Mouse (Mus musculus): ENCODE data around the gene Hspb11. TPM values are rescaled to one million over a fixed set of nuclear protein-coding genes. Genes with fewer than 3 reads are reported as not detected.

Hspb11 gene
- polyA plus RNA-seq, 1 experiment: 27.9 TPM

GRCm38 (mm10) chr4:107285446-107286200, 32.2 kb downstream of the Hspb11 start:
- H3K79me2 ChIP-seq (ENCODE audit: control insufficient read depth, insufficient read depth): no peaks in the 10 kb centered on the region
- no peaks in the 10 kb centered on the region for H3K36me3 ChIP-seq (ENCODE audit: control insufficient read depth, insufficient read depth)
- peak overlapping the region; percentile 14 for H3K4me2 ChIP-seq (ENCODE audit: low read depth)
- H3K27me3 ChIP-seq (ENCODE audit: control insufficient read depth, insufficient read depth, insufficient read length): no peaks in the 10 kb centered on the region
- TF ChIP-seq E2F4 (IDR thresholded peaks at IDR 0.05; ENCODE audit: insufficient read depth) (no peak), MAX (IDR thresholded peaks at IDR 0.05; ENCODE audit: low read depth) (no peak), CEBPB (IDR thresholded peaks at IDR 0.05; ENCODE audit: insufficient read depth, poor library complexity, severe bottlenecking) (no peak), TCF12 (IDR thresholded peaks at IDR 0.05; ENCODE audit: insufficient read depth, poor library complexity, severe bottlenecking) (no peak), POLR2A (IDR thresholded peaks at IDR 0.05; ENCODE audit: insufficient read length, low read depth) (no peak), REST (IDR thresholded peaks at IDR 0.05; ENCODE audit: insufficient read depth, insufficient read length) (no peak), USF1 (IDR thresholded peaks at IDR 0.05; ENCODE audit: low read depth) (no peak), SRF (IDR thresholded peaks at IDR 0.05; ENCODE audit: control insufficient read depth, insufficient read length, low read depth) (no peak), MYOG (IDR thresholded peaks at IDR 0.05; ENCODE audit: control insufficient read depth in 1 of 3, insufficient read depth in 1 of 3, insufficient read length in 2 of 3, low read depth in 2 of 3) (no peak), POLR2AphosphoS2 (IDR thresholded peaks at IDR 0.05; ENCODE audit: insufficient read length, low read depth) (no peak), MYOD1 (IDR thresholded peaks at IDR 0.05; ENCODE audit: control insufficient read depth in 1 of 3, insufficient read length in 2 of 3, low read depth in 2 of 3) (no peak), TCF3 (IDR thresholded peaks at IDR 0.05; ENCODE audit: insufficient read length, low read depth) (no peak)
- H3ac ChIP-seq (ENCODE audit: control insufficient read depth, insufficient read length): no peak overlapping the region
- no peak overlapping the region for H3K4me3 ChIP-seq

- Histone ChIP-seq H3K27me3 (ENCODE audit: control insufficient read depth, insufficient read depth, insufficient read length) (no peaks in the 10 kb centered on the region), H3K36me3 (ENCODE audit: control insufficient read depth, insufficient read depth) (no peaks in the 10 kb centered on the region), H3ac (ENCODE audit: control insufficient read depth, insufficient read length) (no peak overlapping the region), H3K79me2 (ENCODE audit: control insufficient read depth, insufficient read depth) (no peaks in the 10 kb centered on the region), H3K4me2 (ENCODE audit: low read depth) (no peak overlapping the region), H3K4me3 (no peak overlapping the region)
- TF ChIP-seq POLR2AphosphoS2 (IDR thresholded peaks at IDR 0.05; ENCODE audit: insufficient read length, low read depth): no peak
- TF ChIP-seq POLR2A (IDR thresholded peaks at IDR 0.05; ENCODE audit: insufficient read length, low read depth): no peak
- TF ChIP-seq MYOG (IDR thresholded peaks at IDR 0.05; ENCODE audit: control insufficient read depth in 1 of 3, insufficient read depth in 1 of 3, insufficient read length in 2 of 3, low read depth in 2 of 3): no peak
- no peak for TF ChIP-seq TCF3 (IDR thresholded peaks at IDR 0.05; ENCODE audit: insufficient read length, low read depth)
- no peak for TF ChIP-seq MYOD1 (IDR thresholded peaks at IDR 0.05; ENCODE audit: control insufficient read depth in 1 of 3, insufficient read length in 2 of 3, low read depth in 2 of 3)
- no peak for TF ChIP-seq REST (IDR thresholded peaks at IDR 0.05; ENCODE audit: insufficient read depth, insufficient read length)
- TF ChIP-seq SRF (IDR thresholded peaks at IDR 0.05; ENCODE audit: control insufficient read depth, insufficient read length, low read depth): no peak
- TF ChIP-seq E2F4 (IDR thresholded peaks at IDR 0.05; ENCODE audit: insufficient read depth): no peak
- no peak for TF ChIP-seq MAX (IDR thresholded peaks at IDR 0.05; ENCODE audit: low read depth)
- TF ChIP-seq CEBPB (IDR thresholded peaks at IDR 0.05; ENCODE audit: insufficient read depth, poor library complexity, severe bottlenecking): no peak
- TF ChIP-seq USF1 (IDR thresholded peaks at IDR 0.05; ENCODE audit: low read depth): no peak
- TF ChIP-seq TCF12 (IDR thresholded peaks at IDR 0.05; ENCODE audit: insufficient read depth, poor library complexity, severe bottlenecking): no peak
These were observed 33.0 kb downstream of the Hspb11 start for GRCm38 (mm10) chr4:107286386-107286785.

GRCm38 (mm10) chr4:107287517-107287916, 34.1 kb downstream of the Hspb11 start:
- no peaks in the 10 kb centered on the region for H3K36me3 ChIP-seq (ENCODE audit: control insufficient read depth, insufficient read depth)
- H3K4me2 ChIP-seq (ENCODE audit: low read depth): no peak overlapping the region
- no peaks in the 10 kb centered on the region for H3K79me2 ChIP-seq (ENCODE audit: control insufficient read depth, insufficient read depth)
- H3K4me3 ChIP-seq: no peak overlapping the region
- H3ac ChIP-seq (ENCODE audit: control insufficient read depth, insufficient read length): no peak overlapping the region
- TF ChIP-seq MYOD1 (IDR thresholded peaks at IDR 0.05; ENCODE audit: control insufficient read depth in 1 of 3, insufficient read length in 2 of 3, low read depth in 2 of 3): no peak
- no peak for TF ChIP-seq SRF (IDR thresholded peaks at IDR 0.05; ENCODE audit: control insufficient read depth, insufficient read length, low read depth)
- no peak for TF ChIP-seq TCF3 (IDR thresholded peaks at IDR 0.05; ENCODE audit: insufficient read length, low read depth)
- TF ChIP-seq MAX (IDR thresholded peaks at IDR 0.05; ENCODE audit: low read depth): no peak
- no peak for TF ChIP-seq CEBPB (IDR thresholded peaks at IDR 0.05; ENCODE audit: insufficient read depth, poor library complexity, severe bottlenecking)
- no peak for TF ChIP-seq POLR2AphosphoS2 (IDR thresholded peaks at IDR 0.05; ENCODE audit: insufficient read length, low read depth)
- no peak for TF ChIP-seq USF1 (IDR thresholded peaks at IDR 0.05; ENCODE audit: low read depth)
- TF ChIP-seq POLR2A (IDR thresholded peaks at IDR 0.05; ENCODE audit: insufficient read length, low read depth): no peak
- no peak for TF ChIP-seq TCF12 (IDR thresholded peaks at IDR 0.05; ENCODE audit: insufficient read depth, poor library complexity, severe bottlenecking)
- TF ChIP-seq MYOG (IDR thresholded peaks at IDR 0.05; ENCODE audit: control insufficient read depth in 1 of 3, insufficient read depth in 1 of 3, insufficient read length in 2 of 3, low read depth in 2 of 3): no peak
- TF ChIP-seq REST (IDR thresholded peaks at IDR 0.05; ENCODE audit: insufficient read depth, insufficient read length): no peak
- no peak for TF ChIP-seq E2F4 (IDR thresholded peaks at IDR 0.05; ENCODE audit: insufficient read depth)
- H3K27me3 ChIP-seq (ENCODE audit: control insufficient read depth, insufficient read depth, insufficient read length): no peaks in the 10 kb centered on the region

- Histone ChIP-seq H3K4me2 (ENCODE audit: low read depth) (no peak overlapping the region), H3K36me3 (ENCODE audit: control insufficient read depth, insufficient read depth) (no peaks in the 10 kb centered on the region), H3K27me3 (ENCODE audit: control insufficient read depth, insufficient read depth, insufficient read length) (peaks cover 24% of the 10 kb centered on the region), H3K79me2 (ENCODE audit: control insufficient read depth, insufficient read depth) (no peaks in the 10 kb centered on the region), H3ac (ENCODE audit: control insufficient read depth, insufficient read length) (no peak overlapping the region), H3K4me3 (no peak overlapping the region)
- TF ChIP-seq E2F4 (IDR thresholded peaks at IDR 0.05; ENCODE audit: insufficient read depth): no peak
- TF ChIP-seq SRF (IDR thresholded peaks at IDR 0.05; ENCODE audit: control insufficient read depth, insufficient read length, low read depth): no peak
- no peak for TF ChIP-seq MYOG (IDR thresholded peaks at IDR 0.05; ENCODE audit: control insufficient read depth in 1 of 3, insufficient read depth in 1 of 3, insufficient read length in 2 of 3, low read depth in 2 of 3)
- no peak for TF ChIP-seq POLR2A (IDR thresholded peaks at IDR 0.05; ENCODE audit: insufficient read length, low read depth)
- no peak for TF ChIP-seq MYOD1 (IDR thresholded peaks at IDR 0.05; ENCODE audit: control insufficient read depth in 1 of 3, insufficient read length in 2 of 3, low read depth in 2 of 3)
- TF ChIP-seq CEBPB (IDR thresholded peaks at IDR 0.05; ENCODE audit: insufficient read depth, poor library complexity, severe bottlenecking): no peak
- no peak for TF ChIP-seq TCF3 (IDR thresholded peaks at IDR 0.05; ENCODE audit: insufficient read length, low read depth)
- TF ChIP-seq REST (IDR thresholded peaks at IDR 0.05; ENCODE audit: insufficient read depth, insufficient read length): no peak
- no peak for TF ChIP-seq MAX (IDR thresholded peaks at IDR 0.05; ENCODE audit: low read depth)
- no peak for TF ChIP-seq USF1 (IDR thresholded peaks at IDR 0.05; ENCODE audit: low read depth)
These were observed 38.3 kb downstream of the Hspb11 start for GRCm38 (mm10) chr4:107291611-107292272.

Data from myocyte (in vitro differentiated cells).